Mouse (Mus musculus): ENCODE data around the gene Slc3a2.
"Not testable (repeated sequence)": the region's sequence is repeated elsewhere in the genome, so short reads cannot be mapped to it uniquely, and the experiment has no call there.

The Slc3a2 gene

GRCm38 (mm10) chr19:8722907-8723573 lies at the start of gene Slc3a2:
Gene Slc3a2 (minus strand): TSS chr19:8723369.
- peak; percentile 96 for DNase-seq

- peak; percentile 71 for DNase-seq
Observed at GRCm38 (mm10) chr19:8770567-8771270, 47.5 kb upstream of the Slc3a2 start, which contains the start of gene Tmem223. Gene Tmem223 (plus strand): TSS chr19:8770996.

- DNase-seq = no peak
Observed at GRCm38 (mm10) chr19:8765562-8765961, 42.4 kb upstream of the Slc3a2 start.

GRCm38 (mm10) chr19:8763276-8763675 lies 40.1 kb upstream of the Slc3a2 start:
- no peak for DNase-seq

- no peak for DNase-seq
Observed at GRCm38 (mm10) chr19:8760757-8761156, 37.6 kb upstream of the Slc3a2 start.

DNA sequence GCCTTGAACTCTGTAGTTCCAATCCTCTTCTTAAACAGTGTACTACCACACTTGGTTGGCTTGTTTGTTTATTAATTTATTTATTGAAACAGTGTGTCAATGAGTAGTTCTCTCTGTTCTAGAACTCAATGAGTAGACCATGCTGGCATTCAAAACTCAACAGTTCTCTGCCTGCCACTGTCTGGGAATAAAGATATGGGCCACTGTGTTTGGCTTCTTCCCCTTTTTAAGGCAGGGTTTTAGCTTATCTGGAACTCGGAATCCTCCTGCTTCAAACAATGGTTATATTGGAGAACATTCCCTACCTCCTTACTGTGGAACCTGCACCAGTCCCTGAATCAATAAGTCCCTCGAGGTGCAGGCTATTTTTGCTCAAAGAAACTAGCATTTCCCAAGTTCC lies 35.7 kb upstream of the Slc3a2 start:
- DNase-seq = no peak

GRCm38 (mm10) chr19:8757471-8757998 lies 34.4 kb upstream of the Slc3a2 start:
- DNase-seq = no peak

DNA sequence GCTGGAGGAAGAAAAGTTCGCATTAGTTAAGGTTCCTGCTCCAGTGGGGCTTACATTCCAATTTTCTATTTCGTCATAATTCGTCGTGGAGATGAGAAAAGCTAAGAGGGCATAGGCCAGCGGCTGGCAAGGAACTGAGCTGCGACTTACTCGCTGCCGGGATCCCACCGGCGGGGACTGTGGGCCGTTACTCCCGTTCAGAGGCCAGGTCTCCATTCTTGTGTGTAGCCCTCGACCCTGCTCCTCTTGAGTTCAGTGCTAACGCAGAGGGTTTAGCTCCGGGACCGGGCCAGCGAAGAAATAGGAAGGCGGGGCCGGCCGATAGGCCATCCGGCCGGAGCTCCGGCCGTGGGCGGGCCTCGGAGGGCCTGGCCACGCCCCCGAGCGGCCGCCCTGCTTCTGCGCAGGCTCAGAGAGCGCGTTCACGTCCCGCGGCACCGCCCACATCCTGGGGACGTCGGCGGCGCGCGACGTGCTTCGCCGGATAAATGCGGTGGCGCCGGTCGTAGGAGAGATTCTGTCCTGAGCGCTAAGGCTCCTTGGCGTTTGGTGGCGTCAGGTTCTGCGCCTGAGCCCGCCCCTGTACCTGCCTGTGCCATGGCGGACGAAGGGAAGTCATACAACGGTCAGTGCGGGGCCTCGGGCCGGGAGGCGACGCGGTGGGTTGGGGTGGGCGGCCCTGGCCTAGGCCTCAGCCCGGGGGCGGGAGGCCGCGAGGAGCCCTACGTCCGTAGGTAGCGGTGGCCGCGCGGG lies 33.6 kb upstream of the Slc3a2 start, which contains the start of gene Nxf1:
Gene Nxf1 (plus strand): TSS at position 439 of the 753 bp plus-strand sequence.
- peak; percentile 89 for DNase-seq

DNA sequence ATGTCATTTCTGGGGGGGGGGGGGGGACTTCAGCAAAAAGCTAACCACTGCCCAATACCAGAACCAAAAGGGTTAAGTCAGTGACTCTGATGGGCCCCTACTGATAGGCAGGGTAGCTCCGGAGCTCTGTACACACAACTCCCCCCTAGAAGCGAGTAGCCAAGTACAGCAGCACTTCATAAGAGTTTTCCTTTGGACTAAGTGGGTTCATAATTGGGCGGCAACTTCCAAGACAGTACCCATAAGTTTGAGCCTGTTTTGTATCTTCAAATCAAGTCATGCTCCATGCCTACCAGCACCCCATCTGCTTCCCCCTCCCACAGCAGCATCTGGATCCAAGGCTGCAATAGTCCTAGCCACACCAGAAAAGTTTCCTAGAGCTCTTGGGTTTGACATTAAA lies 32.5 kb upstream of the Slc3a2 start:
- no peak for DNase-seq

- no peak for DNase-seq
Observed at GRCm38 (mm10) chr19:8747368-8747767, 24.2 kb upstream of the Slc3a2 start.

DNA sequence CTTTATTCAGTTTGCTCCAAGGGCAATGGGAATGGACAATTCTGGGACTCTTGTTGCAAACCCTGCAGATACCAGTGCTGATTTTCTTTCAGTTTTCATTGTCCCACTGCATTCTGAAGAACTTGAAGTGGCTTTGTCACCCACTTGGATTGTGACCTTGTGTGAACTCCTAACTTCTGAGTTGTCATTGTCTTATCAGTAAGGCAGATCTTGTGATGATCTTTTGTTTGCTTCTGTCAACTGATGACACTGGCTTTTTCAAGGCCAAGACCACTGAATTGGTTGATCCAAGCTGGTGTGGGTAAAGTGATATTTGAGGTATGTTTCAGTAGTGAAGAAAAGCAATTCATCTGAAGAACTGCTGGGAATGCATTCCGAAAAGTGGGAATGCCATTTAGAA lies 22.2 kb upstream of the Slc3a2 start:
- DNase-seq = no peak

- no peak for DNase-seq
Observed at GRCm38 (mm10) chr19:8742176-8742575, 19.0 kb upstream of the Slc3a2 start.

GRCm38 (mm10) chr19:8741243-8741869 lies 18.2 kb upstream of the Slc3a2 start, which contains the start of gene Stx5a:
Gene Stx5a (plus strand): TSS chr19:8741413.
- DNase-seq = peak; percentile 93

DNA sequence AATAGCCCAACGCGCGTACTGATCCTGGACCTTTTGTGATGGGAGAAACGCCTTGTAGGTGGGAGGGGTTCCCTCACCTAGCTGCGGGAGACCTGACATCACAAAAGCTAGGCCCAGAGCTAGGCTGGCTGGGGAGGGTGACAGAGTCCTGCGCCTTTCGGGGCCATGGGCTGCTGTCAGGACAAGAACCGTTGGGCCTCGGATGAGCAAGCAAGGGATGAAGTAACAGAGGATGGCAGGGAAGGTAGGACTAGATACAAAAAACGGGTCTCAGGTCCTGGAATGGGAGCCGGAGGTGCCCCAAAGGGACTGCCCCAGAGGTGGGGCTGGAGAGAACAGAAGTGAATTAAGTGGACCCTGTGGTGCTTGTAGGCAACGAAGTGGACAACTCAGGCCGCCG lies 17.4 kb upstream of the Slc3a2 start, which contains the start of gene 1700092M07Rik:
Gene 1700092M07Rik (plus strand): TSS at position 116 of the 400 bp plus-strand sequence.
- peak; percentile 52 for DNase-seq

GRCm38 (mm10) chr19:8739646-8740045 lies 16.5 kb upstream of the Slc3a2 start:
- no peak for DNase-seq

- DNase-seq = no peak
Observed at GRCm38 (mm10) chr19:8738911-8739310, 15.7 kb upstream of the Slc3a2 start.

DNA sequence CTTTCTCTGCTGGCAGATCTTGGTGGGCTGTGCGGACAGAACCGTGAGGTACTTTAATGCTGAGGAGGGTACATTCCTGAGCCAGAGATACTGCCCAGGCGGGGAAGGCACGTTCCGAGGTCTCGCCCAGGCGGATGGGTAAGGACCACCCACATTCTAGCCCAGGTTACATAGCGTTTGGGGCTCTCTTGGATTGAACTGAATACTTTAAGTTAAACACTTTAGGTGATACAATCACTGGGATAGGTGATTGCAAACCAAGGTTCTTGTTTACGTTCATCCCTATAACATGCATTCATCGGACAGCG lies 12.9 kb upstream of the Slc3a2 start:
- no peak for DNase-seq

- peak; percentile 86 for DNase-seq
Observed at GRCm38 (mm10) chr19:8735389-8736159, 12.4 kb upstream of the Slc3a2 start, which contains the start of gene Wdr74. Gene Wdr74 (plus strand): TSS chr19:8735827.

DNA sequence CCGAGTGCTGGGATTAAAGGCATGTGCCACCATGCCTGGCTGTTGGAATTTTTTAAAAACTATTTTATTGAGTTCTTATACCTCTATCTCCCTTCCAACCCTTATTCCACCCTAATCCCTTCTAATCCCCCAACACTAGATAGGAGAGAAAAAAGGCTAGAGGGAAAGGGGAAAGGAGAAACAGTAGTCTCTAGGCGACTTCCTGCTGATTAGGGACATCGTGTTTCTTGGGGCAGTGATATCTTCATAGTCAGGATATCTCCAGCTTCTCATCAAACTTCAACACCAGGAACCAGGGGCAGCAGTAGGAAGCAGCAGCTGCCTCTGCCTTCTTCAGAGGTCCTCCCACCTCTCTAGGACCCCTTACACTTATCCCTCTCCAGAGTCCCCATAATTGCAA lies 11.2 kb upstream of the Slc3a2 start:
- no peak for DNase-seq

DNA sequence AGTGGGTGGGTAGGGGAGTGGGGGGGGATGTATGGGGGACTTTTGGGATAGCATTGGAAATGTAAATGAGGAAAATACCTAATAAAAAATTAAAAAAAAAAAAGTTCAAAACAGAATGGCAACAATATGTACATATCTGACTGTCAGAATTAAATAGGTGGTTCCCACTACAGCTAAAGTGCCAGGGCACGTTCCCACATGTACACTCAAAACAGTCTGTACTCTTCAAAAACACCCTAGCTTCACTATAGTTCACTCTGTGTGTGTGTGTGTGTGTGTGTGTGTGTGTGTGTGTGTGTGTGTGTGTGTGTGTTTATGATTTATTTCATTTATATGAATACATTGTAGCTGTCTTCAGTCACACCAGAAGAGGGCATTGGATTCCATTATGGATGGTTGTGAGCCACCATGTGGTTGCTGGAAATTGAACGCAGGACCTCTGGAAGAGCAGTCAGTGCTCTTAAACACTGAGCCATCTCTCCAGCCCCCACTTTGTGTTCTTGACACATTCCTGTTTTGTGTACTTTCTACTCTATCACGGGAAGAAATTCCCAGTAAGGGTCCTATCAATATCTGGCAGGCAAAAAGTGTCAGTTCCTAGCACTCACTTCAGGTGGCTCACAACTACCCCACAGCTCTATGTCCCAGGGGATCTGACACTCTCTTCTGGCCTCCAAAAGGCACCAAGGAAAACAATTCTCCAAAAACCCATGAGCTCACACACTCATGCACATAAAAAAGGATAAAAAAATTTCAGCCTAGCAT lies 5.3 kb upstream of the Slc3a2 start:
- not testable (repeated sequence) for DNase-seq

- no peak for DNase-seq
Observed at GRCm38 (mm10) chr19:8727495-8728114, 4.4 kb upstream of the Slc3a2 start.
